Comparison of ENCODE assay signal across 20 mouse cellular contexts in the genomic region with DNA sequence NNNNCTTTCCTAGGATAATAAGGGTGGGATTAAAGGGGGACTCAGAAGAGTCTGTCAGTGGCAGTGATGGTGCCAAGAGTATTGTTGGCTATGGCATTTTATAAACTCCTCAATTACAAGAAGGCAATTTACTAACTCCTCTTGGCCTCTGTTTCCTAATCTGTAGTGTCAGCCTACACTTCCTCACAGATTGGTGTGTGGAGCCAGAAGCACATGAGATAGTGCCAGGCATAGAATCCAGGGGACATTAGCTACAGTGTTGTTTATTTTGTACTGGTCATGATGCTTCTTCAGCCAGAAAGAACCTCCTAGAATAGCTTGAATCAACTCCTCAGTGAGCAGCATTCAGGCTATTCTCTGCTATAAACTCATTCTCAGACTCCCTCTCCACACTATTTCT. TPM values are rescaled to one million over a fixed set of nuclear protein-coding genes. Genes with fewer than 3 reads are reported as not detected.
DNase-seq lines count a peak whose midpoint lies in the region; ATAC-seq and TF ChIP-seq lines count a peak whose summit lies in the region.
"Had no signal": no experiment of that assay in that cellular context is flagged by ENCODE, and none has a peak within 500 bp of the region (broad histone marks: within the 10 kb centered on the region; RNA-seq: fewer than 3 reads in every experiment).

No protein-coding gene starts in this region.

- 0 out of 2 replicates have a peak, but pooled peaks have one; percentile 44 for ATAC-seq in liver, embryonic 13.5 days (ENCODE audit: low read depth)
- no peak for ATAC-seq in liver, postnatal 0 days
- ATAC-seq: forebrain, embryonic 14.5 days had no signal

- TF ChIP-seq RAD21 in MEL (IDR thresholded peaks at IDR 0.05; ENCODE audit: low read depth, low read length) = no peak

- H3K27ac ChIP-seq in liver, embryonic 13.5 days = 0 out of 2 replicates have a peak overlapping the region, but pooled peaks have one; percentile 13
- H3K27ac ChIP-seq in liver, postnatal 0 days (ENCODE audit: low read depth) = no peak overlapping the region
- peak overlapping the region; percentile 96 for H3K27ac ChIP-seq in MEL (ENCODE audit: control insufficient read depth, low read depth, low read length)
- peak overlapping the region; percentile 96 for H3K27ac ChIP-seq in embryonic fibroblast, embryonic 13.5 days (ENCODE audit: insufficient read depth, low read length)
- H3K27ac ChIP-seq: embryonic facial prominence, embryonic 10.5 days; forebrain, embryonic 10.5 days; heart, adult 2 months; heart, embryonic 15.5 days; hindbrain, embryonic 10.5 days; hindbrain, embryonic 14.5 days had no signal

- intact Hi-C loops in left cerebral cortex, postnatal 25 days (cut with DNase I) = no loop called here

- H3K36me3 ChIP-seq in liver, embryonic 13.5 days = no peaks in the 10 kb centered on the region
- H3K36me3 ChIP-seq in liver, postnatal 0 days (replicated peaks; ENCODE audit: insufficient read depth, low read length) = no peaks in the 10 kb centered on the region
- peaks cover 0 to 38% of the 10 kb centered on the region in 2 experiments; a peak in 2 of 4 replicates for H3K36me3 ChIP-seq in MEL (ENCODE audit: control insufficient read depth in 1 of 2, insufficient read depth in 2 of 2, low read length in 2 of 2)
- H3K36me3 ChIP-seq: embryonic facial prominence, embryonic 10.5 days; forebrain, embryonic 10.5 days; heart, embryonic 15.5 days; hindbrain, embryonic 10.5 days had no signal

- no peak for TF ChIP-seq EP300 in liver, postnatal 0 days (IDR thresholded peaks at IDR 0.05; ENCODE audit: low read depth)
- TF ChIP-seq EP300 in MEL (IDR thresholded peaks at IDR 0.05; ENCODE audit: low read depth in 1 of 2, low read length in 2 of 2) = peak; percentile 80

- H3K4me2 ChIP-seq in liver, embryonic 13.5 days = no peak overlapping the region
- no peak overlapping the region for H3K4me2 ChIP-seq in liver, postnatal 0 days (ENCODE audit: low read depth, low read length)
- H3K4me2 ChIP-seq: heart, embryonic 11.5 days; heart, embryonic 15.5 days; hindbrain, embryonic 14.5 days had no signal

- TF ChIP-seq CTCF in liver, postnatal 0 days (IDR thresholded peaks at IDR 0.05; ENCODE audit: low read depth) = no peak
- TF ChIP-seq CTCF in MEL (IDR thresholded peaks at IDR 0.05 in 2 of 3, conservative IDR thresholded peaks at IDR 0.05 in 1 of 3; ENCODE audit: control insufficient read depth in 1 of 3, insufficient read depth in 1 of 3, low read depth in 2 of 3, low read length in 3 of 3, poor library complexity in 1 of 3, severe bottlenecking in 1 of 3) = no peak
- no peak for TF ChIP-seq CTCF in embryonic fibroblast, embryonic 13.5 days (IDR thresholded peaks at IDR 0.05; ENCODE audit: borderline replicate concordance, insufficient read depth, low read length)

- TF ChIP-seq POLR2A in MEL (IDR thresholded peaks at IDR 0.05; ENCODE audit: control insufficient read depth in 1 of 2, insufficient read depth in 1 of 2, low read depth in 1 of 2, low read length in 2 of 2, poor library complexity in 1 of 2) = no peak
- no peak for TF ChIP-seq POLR2A in embryonic fibroblast, embryonic 13.5 days (IDR thresholded peaks at IDR 0.05; ENCODE audit: low read depth, low read length)

- no peaks in the 10 kb centered on the region for H3K79me2 ChIP-seq in MEL (ENCODE audit: control insufficient read depth, insufficient read depth, low read length, poor library complexity)

- no peak overlapping the region for H3K9ac ChIP-seq in liver, embryonic 13.5 days
- H3K9ac ChIP-seq in liver, postnatal 0 days (replicated peaks) = no peak overlapping the region
- peak overlapping the region; percentile 56 for H3K9ac ChIP-seq in MEL (ENCODE audit: control insufficient read depth, low read depth, low read length, poor library complexity, severe bottlenecking)
- H3K9ac ChIP-seq: heart, embryonic 15.5 days; hindbrain, embryonic 14.5 days had no signal

- DNase-seq in liver, embryonic 13.5 days = no peak
- DNase-seq in liver, postnatal 0 days = no peak
- peak; percentile 73 for DNase-seq in MEL (ENCODE audit: low read depth, low spot score)
- no peak for DNase-seq in left cerebral cortex, postnatal 25 days (ENCODE audit: low spot score in 2 of 2)
- no peak for DNase-seq in urinary bladder, postnatal 25 days (ENCODE audit: low spot score)
- DNase-seq: adrenal gland, postnatal 10 days; cerebellum, adult 11-12 months; cerebellum, adult 9-10 months; heart, adult 2 months; heart, postnatal 14 days had no signal

- no peaks in the 10 kb centered on the region for H3K27me3 ChIP-seq in liver, embryonic 13.5 days
- no peaks in the 10 kb centered on the region for H3K27me3 ChIP-seq in liver, postnatal 0 days (ENCODE audit: insufficient read depth, low read length)
- H3K27me3 ChIP-seq in MEL (ENCODE audit: control insufficient read depth in 1 of 2, insufficient read depth in 2 of 2, low read length in 2 of 2) = no peaks in the 10 kb centered on the region
- H3K27me3 ChIP-seq: CH12.LX; heart, embryonic 15.5 days had no signal

- peaks cover 31% of the 10 kb centered on the region for H3K4me1 ChIP-seq in liver, embryonic 13.5 days (replicated peaks)
- H3K4me1 ChIP-seq in liver, postnatal 0 days (ENCODE audit: insufficient read depth) = peaks cover 7% of the 10 kb centered on the region; the same call in 1 of the 2 replicates
- peaks cover 12 to 29% of the 10 kb centered on the region in 2 experiments for H3K4me1 ChIP-seq in MEL (ENCODE audit: control insufficient read depth in 1 of 2, insufficient read depth in 2 of 2, low read length in 2 of 2)
- H3K4me1 ChIP-seq in embryonic fibroblast, embryonic 13.5 days (ENCODE audit: control insufficient read depth, insufficient read depth, low read length) = peaks cover 19% of the 10 kb centered on the region
- H3K4me1 ChIP-seq: embryonic facial prominence, embryonic 10.5 days; forebrain, embryonic 10.5 days; heart, embryonic 15.5 days; hindbrain, embryonic 10.5 days had no signal

- no peak overlapping the region for H3K4me3 ChIP-seq in liver, embryonic 13.5 days (replicated peaks)
- H3K4me3 ChIP-seq in liver, postnatal 0 days (ENCODE audit: low read depth, low read length) = no peak overlapping the region
- H3K4me3 ChIP-seq in MEL (ENCODE audit: control insufficient read depth in 1 of 2, insufficient read depth in 1 of 2, low read depth in 2 of 2, low read length in 2 of 2) = no peak overlapping the region
- no peak overlapping the region for H3K4me3 ChIP-seq in embryonic fibroblast, embryonic 13.5 days (ENCODE audit: insufficient read depth, low read length)
- H3K4me3 ChIP-seq: embryonic facial prominence, embryonic 10.5 days; erythroblast, embryonic 14.5 days; forebrain, embryonic 10.5 days; heart, adult 2 months; heart, embryonic 15.5 days; hindbrain, embryonic 10.5 days had no signal

- no peaks in the 10 kb centered on the region for H3K9me3 ChIP-seq in liver, embryonic 13.5 days (replicated peaks)
- H3K9me3 ChIP-seq in liver, postnatal 0 days (ENCODE audit: low read length) = no peaks in the 10 kb centered on the region
- no peaks in the 10 kb centered on the region for H3K9me3 ChIP-seq in MEL (replicated peaks; ENCODE audit: insufficient read depth, low read length)
- H3K9me3 ChIP-seq: embryonic facial prominence, embryonic 10.5 days; forebrain, embryonic 10.5 days; heart, embryonic 15.5 days; hindbrain, embryonic 10.5 days had no signal

TF ChIP-seq in MEL, 35 proteins besides CTCF, POLR2A, EP300 and RAD21 (continues in another document):
- TF ChIP-seq USF1 (IDR thresholded peaks at IDR 0.05; ENCODE audit: low read depth, low read length) = no peak
- no peak for TF ChIP-seq E2F4 (IDR thresholded peaks at IDR 0.05; ENCODE audit: borderline replicate concordance, low read depth, low read length)
- no peak for TF ChIP-seq MYC (IDR thresholded peaks at IDR 0.05; ENCODE audit: low read depth, low read length)
- TF ChIP-seq CHD1 (IDR thresholded peaks at IDR 0.05; ENCODE audit: low read depth, low read length) = peak; percentile 26; the same call in 1 of the 2 replicates
- no peak for TF ChIP-seq HCFC1 (IDR thresholded peaks at IDR 0.05; ENCODE audit: low read depth, low read length)
- TF ChIP-seq ZMIZ1 (IDR thresholded peaks at IDR 0.05; ENCODE audit: low read depth, low read length) = no peak
- TF ChIP-seq MEF2A (IDR thresholded peaks at IDR 0.05; ENCODE audit: extremely low read depth, insufficient replicate concordance, low read depth, low read length, poor library complexity, severe bottlenecking) = no peak
- no peak for TF ChIP-seq ZKSCAN1 (IDR thresholded peaks at IDR 0.05; ENCODE audit: low read depth, low read length)
- TF ChIP-seq SMC3 (IDR thresholded peaks at IDR 0.05; ENCODE audit: low read depth, low read length) = no peak
- TF ChIP-seq RCOR1 (IDR thresholded peaks at IDR 0.05; ENCODE audit: low read depth, low read length) = peak; percentile 73; the same call in 1 of the 2 replicates
- peak; percentile 72 for TF ChIP-seq TAL1 (IDR thresholded peaks at IDR 0.05; ENCODE audit: low read length)
- peak; percentile 38; the same call in 1 of the 2 replicates for TF ChIP-seq TCF12 (IDR thresholded peaks at IDR 0.05; ENCODE audit: low read depth, low read length)
- TF ChIP-seq POLR2AphosphoS5 (IDR thresholded peaks at IDR 0.05; ENCODE audit: borderline replicate concordance, low read depth, low read length) = no peak
- no peak for TF ChIP-seq UBTF (IDR thresholded peaks at IDR 0.05; ENCODE audit: borderline replicate concordance, insufficient read depth, low read depth, low read length)
- peak; percentile 81 for TF ChIP-seq GATA1 (IDR thresholded peaks at IDR 0.05; ENCODE audit: low read depth, low read length)
- no peak for TF ChIP-seq SIN3A (IDR thresholded peaks at IDR 0.05; ENCODE audit: low read length)

RNA-seq across cellular contexts. Expression of gene Abcc1, which starts 9.8 kb away (rescaled TPM):
- polyA plus RNA-seq in liver, embryonic 13.5 days (2015; fragmentation: Nextera tagmentation; extraction: Ambion mirVana) = 3.3 and 3.8 TPM in 2 replicates
- 1.2 and 1.7 TPM in 2 replicates for polyA plus RNA-seq in liver, postnatal 0 days (2015; fragmentation: Nextera tagmentation; extraction: Ambion mirVana)
- 30.9 and 31.5 TPM in 2 replicates for total RNA-seq in MEL (2012; rRNA removed)
- polyA plus RNA-seq in MEL (2012; ENCODE audit: insufficient read depth in 1 of 2, insufficient read length in 2 of 2, low read depth in 1 of 2, low replicate concordance in 2 of 2, missing spikeins in 1 of 2) = 10 to 100 TPM; 34.2 to 39.8 TPM
- polyA plus RNA-seq in embryonic fibroblast, embryonic 13.5 days (2011; ENCODE audit: insufficient read length, low read depth, missing spikeins) = 78.6 and 141 TPM in 2 replicates
- 10 to 100 TPM; 16.7 to 17.6 TPM for total RNA-seq in left cerebral cortex, postnatal 25 days (2021)

RNA-seq across cellular contexts. Expression of gene Fopnl, which starts 34.4 kb away (rescaled TPM):
- polyA plus RNA-seq in liver, embryonic 13.5 days (2015; fragmentation: Nextera tagmentation; extraction: Ambion mirVana) = 77.5 and 81.4 TPM in 2 replicates
- polyA plus RNA-seq in liver, postnatal 0 days (2015; fragmentation: Nextera tagmentation; extraction: Ambion mirVana) = 40.7 and 45.1 TPM in 2 replicates
- total RNA-seq in MEL (2012; rRNA removed) = 40.3 and 44.8 TPM in 2 replicates
- 10 to 100 TPM in 1 of 2 experiments, not detected in 1; 46.9 TPM for polyA plus RNA-seq in MEL (2012; ENCODE audit: insufficient read depth in 1 of 2, insufficient read length in 2 of 2, low read depth in 1 of 2, low replicate concordance in 2 of 2, missing spikeins in 1 of 2)
- 72.4 and 75.4 TPM in 2 replicates for polyA plus RNA-seq in embryonic fibroblast, embryonic 13.5 days (2011; ENCODE audit: insufficient read length, low read depth, missing spikeins)
- 10 to 100 TPM; 49.1 to 52.6 TPM for total RNA-seq in left cerebral cortex, postnatal 25 days (2021)
